Mouse (Mus musculus) cerebellum, adult 11-12 months (tissue): ENCODE measurements around the gene Dcx.
A peak's percentile ranks its signal among the peaks of the same experiment; 100 is the strongest.

Experiments
- DNase-seq: peaks from one replicate; pipeline ENCODE4 v3.0.0; 2022

The Dcx gene

GRCm38 (mm10) chrX:143932958-143933357 lies at the start of gene Dcx:
Gene Dcx, minus strand, starts transcription at chrX:143933311.
- no peak for DNase-seq

- DNase-seq: no peak
Measured at GRCm38 (mm10) chrX:143966249-143966648, 33.1 kb upstream of the Dcx start.

- no peak for DNase-seq
Measured at GRCm38 (mm10) chrX:143933671-143934070, 560 bp upstream of the Dcx start.

GRCm38 (mm10) chrX:143932530-143932929 lies 581 bp downstream of the Dcx start:
- DNase-seq: no peak

GRCm38 (mm10) chrX:143931400-143932185 lies 1.5 kb downstream of the Dcx start:
- no peak for DNase-seq

GRCm38 (mm10) chrX:143922070-143922469 lies 11.0 kb downstream of the Dcx start:
- no peak for DNase-seq

GRCm38 (mm10) chrX:143906699-143907471 lies 26.2 kb downstream of the Dcx start:
- no peak for DNase-seq

- DNase-seq: no peak
Measured at GRCm38 (mm10) chrX:143904689-143905088, 28.4 kb downstream of the Dcx start.

- DNase-seq: no peak
Measured at GRCm38 (mm10) chrX:143902300-143902699, 30.8 kb downstream of the Dcx start.

GRCm38 (mm10) chrX:143897363-143898285 lies 35.5 kb downstream of the Dcx start:
- DNase-seq: no peak

- no peak for DNase-seq
Measured at GRCm38 (mm10) chrX:143896936-143897335, 36.2 kb downstream of the Dcx start.

GRCm38 (mm10) chrX:143893180-143893579 lies 39.9 kb downstream of the Dcx start:
- DNase-seq: no peak

- DNase-seq: no peak
Measured at GRCm38 (mm10) chrX:143885765-143886164, 47.3 kb downstream of the Dcx start.

GRCm38 (mm10) chrX:143884953-143885352 lies 48.2 kb downstream of the Dcx start:
- DNase-seq: no peak

- DNase-seq: peak; percentile 9
Measured at GRCm38 (mm10) chrX:143884299-143884698, 48.8 kb downstream of the Dcx start.

GRCm38 (mm10) chrX:143881806-143882468 lies 51.2 kb downstream of the Dcx start:
- DNase-seq: no peak

- DNase-seq: no peak
Measured at GRCm38 (mm10) chrX:143879631-143880030, 53.5 kb downstream of the Dcx start.

- no peak for DNase-seq
Measured at GRCm38 (mm10) chrX:143867129-143867664, 65.9 kb downstream of the Dcx start.

GRCm38 (mm10) chrX:143851351-143851750 lies 81.8 kb downstream of the Dcx start:
- DNase-seq: no peak

GRCm38 (mm10) chrX:143849969-143850368 lies 83.1 kb downstream of the Dcx start:
- DNase-seq: no peak

GRCm38 (mm10) chrX:143846637-143847036 lies 86.5 kb downstream of the Dcx start:
- no peak for DNase-seq

GRCm38 (mm10) chrX:143827212-143827611 lies 105.9 kb downstream of the Dcx start, which contains the start of gene Capn6:
Gene Capn6, minus strand, starts transcription at chrX:143827414.
- no peak for DNase-seq
